Mouse (Mus musculus): ENCODE data around the gene Dlk2.

The Dlk2 gene

DNA sequence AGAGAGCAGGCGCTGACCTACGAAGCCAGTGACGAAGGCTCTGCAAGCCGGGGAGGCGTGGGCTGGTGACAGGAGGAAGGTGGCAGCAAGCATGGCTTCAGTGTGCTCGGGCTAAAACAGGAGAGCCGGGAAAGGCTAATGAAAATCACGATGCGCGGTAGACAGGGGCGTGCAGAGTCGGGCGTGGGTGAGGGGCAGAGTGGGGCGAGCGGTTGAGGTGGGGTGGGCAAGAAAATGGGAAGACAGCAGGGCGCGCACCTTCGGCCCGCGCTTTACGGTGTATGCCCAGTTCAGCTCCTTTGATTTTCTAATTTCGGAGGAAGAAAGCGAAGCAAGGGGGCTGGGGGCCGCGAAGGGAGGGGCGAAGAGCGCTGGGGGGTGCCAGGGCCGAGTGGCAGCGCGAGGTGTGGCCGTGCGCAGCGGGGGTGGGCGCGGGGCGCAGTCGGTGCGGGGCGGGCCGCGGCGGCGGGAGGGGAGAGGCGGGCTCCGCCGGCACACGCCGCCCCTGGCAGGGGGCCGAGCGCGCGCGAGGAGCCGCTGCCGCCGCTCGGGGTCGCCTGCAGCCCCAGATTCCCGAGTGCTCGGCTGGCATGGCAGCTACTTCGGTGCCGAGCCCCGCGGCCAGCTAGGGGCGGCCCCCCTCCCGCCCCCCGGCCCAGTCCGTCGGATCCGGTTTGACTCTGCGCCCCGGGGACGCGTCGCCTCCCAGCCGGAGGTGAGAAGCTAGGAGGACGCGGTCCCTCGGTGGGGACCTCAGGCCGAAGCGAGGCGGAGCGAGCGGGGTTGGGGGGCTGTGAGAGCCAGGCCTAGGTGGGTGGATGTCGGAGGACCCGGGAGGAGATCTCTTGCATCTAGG, at the start of gene Dlk2:
TSS of gene Dlk2 (plus strand) at position 58 of the 856 bp plus-strand sequence.
- DNase-seq (ENCODE audit: low read depth) = no peak

GRCm38 (mm10) chr17:46247512-46248188, 49.6 kb upstream of the Dlk2 start, which contains the start of the genes Polr1c and Yipf3:
TSS of gene Polr1c (minus strand) at chr17:46248054.
TSS of gene Yipf3 (plus strand) at chr17:46248080.
- DNase-seq (ENCODE audit: low read depth) = peak; percentile 90

DNA sequence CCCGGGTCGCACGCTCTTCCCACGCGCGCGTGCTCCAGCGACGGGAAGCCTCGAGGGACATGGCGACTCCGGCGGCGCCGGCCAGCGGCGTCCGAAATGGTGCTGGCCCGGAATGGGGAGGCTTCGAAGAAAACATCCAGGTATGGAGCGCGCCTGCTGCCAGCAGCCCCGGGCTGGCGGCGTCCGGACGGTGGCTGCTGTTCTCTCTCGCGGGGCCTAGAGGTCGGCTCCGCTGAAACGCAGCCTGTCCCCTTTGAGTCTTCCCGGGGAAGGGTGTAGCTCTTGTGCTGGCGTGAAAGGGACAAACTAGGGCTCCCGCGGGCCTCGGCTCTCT, 49.1 kb upstream of the Dlk2 start:
- no peak for DNase-seq (ENCODE audit: low read depth)

- DNase-seq (ENCODE audit: low read depth) = no peak
These were observed 46.0 kb upstream of the Dlk2 start for GRCm38 (mm10) chr17:46251174-46251573.

DNA sequence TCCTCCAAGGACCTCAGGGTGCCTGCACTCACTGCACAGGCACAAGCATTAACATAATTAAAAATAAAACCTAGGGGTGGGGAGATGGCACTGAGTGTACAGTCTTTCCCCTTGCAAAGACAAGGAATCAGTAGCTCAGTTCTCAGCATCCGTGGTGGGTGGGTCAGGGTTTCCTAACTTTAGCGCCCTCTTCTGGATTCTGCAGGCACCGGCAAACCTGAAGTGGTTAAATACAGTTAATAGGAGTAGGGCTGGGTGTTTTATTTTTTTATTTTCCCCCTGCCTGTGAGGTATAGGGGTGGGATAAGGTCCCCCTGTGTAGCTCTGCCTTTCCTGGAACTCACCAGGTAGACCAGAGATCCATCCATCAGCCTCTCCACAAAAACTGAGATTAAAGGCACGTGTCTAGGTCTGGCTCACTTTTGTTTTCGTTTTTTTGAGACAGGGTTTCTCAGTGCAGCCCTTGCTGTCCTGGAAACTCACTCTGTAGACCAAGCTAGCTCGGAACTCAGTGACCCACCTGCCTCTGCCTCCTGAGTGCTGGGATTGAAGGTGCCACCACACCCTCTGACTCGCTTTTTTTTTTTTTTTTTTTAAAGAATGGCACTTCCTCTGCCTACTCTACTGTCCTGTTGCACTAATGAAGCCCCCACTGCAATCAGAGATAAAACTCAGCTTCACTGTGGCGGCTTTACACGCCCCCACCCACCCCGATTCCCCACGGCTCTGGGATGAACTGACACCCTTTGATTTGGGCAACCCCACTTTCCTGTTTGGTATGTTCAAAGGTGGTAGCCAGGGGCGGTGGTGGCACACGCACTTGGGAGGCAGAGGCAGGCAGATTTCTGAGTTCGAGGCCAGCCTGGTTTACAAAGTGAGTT, 44.4 kb upstream of the Dlk2 start:
- peak; percentile 52 for DNase-seq (ENCODE audit: low read depth)

- peak; percentile 67 for DNase-seq (ENCODE audit: low read depth)
These were observed 43.7 kb upstream of the Dlk2 start, which contains the start of gene Lrrc73 for GRCm38 (mm10) chr17:46253452-46254084. TSS of gene Lrrc73 (plus strand) at chr17:46253531.

- no peak for DNase-seq (ENCODE audit: low read depth)
These were observed 43.1 kb upstream of the Dlk2 start for GRCm38 (mm10) chr17:46254106-46254505.

- no peak for DNase-seq (ENCODE audit: low read depth)
These were observed 42.1 kb upstream of the Dlk2 start for GRCm38 (mm10) chr17:46255147-46255546.

DNA sequence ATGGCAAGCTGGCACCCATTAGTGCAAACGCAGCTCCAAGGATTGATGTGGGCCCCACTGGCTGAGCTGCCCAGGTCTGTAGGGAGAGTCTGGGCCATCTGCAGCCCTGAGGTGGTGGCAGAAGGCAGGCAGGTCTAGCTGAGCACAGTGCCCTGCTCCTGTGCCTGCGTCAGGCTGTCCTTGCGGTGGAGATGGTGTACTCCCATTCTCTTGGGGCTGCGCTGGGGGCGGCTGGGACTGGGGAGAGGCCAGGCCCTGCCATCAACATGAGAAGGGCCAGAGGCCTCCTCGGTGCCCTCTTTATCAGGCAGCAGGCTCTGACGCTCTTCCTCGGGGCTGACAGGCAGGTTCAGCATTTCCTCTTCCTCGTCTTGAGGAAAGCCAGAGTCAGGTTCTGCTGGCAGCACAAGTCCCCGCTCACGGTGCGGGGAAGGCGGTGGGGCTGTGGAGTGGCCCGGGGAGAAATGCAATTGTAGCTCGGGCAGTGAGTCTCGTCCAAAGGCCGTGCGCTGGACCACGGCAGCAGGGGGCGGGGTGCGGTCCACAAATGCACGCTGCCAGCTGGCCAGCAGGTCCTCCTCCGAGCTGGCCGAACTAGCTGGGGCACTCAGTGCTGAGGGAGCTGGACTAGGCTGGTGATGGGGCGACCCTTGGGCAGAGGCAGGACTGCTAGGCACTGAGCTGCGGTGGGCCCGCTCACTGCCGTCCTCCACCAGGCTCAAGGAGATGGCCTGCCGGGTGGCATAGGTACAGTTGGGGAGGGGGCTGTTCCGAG, 38.8 kb upstream of the Dlk2 start:
- DNase-seq (ENCODE audit: low read depth) = no peak

DNA sequence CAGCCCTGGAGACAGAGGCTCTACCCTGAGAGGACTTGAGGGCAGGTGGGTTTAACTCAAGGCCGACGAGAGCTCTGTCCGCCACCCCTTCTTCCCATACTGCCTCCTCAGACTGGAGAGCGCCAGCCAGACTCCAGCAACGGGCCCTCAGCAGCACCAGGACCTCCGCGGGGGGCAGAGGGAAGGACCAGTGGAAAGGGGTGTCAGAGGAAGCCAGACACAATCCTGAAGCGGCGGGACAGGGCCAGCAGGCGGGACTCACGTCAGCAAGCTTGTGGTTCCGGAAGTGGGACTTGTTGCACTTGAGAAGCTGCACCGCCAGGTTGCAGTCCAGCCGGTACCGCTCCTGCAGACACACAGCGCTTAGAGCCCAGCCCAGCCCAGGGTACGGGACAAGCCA, 37.5 kb upstream of the Dlk2 start:
- no peak for DNase-seq (ENCODE audit: low read depth)

- DNase-seq (ENCODE audit: low read depth) = no peak
These were observed 35.0 kb upstream of the Dlk2 start for GRCm38 (mm10) chr17:46262201-46262694.

DNA sequence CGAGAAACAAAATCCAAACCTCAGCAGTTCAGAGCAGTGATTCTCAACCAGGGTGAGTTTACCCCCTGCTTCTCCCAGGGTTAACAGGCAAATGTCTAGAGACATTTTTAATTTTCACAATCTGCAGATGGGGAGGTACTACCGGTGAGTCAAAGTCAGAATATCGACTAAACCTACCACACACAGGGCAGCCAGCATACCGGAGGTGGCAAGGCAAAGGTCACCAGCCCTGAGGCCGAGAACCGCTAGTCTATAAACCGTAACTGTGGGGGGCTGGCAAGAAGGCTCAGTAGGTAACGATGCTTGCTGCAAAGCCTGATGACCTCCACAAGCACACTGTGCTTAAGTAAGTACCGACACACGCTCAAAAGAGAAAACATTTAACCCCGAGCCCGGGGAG, 31.7 kb upstream of the Dlk2 start:
- DNase-seq (ENCODE audit: low read depth) = no peak

GRCm38 (mm10) chr17:46265918-46266618, 31.2 kb upstream of the Dlk2 start:
- no peak for DNase-seq (ENCODE audit: low read depth)

- DNase-seq (ENCODE audit: low read depth) = no peak
These were observed 30.2 kb upstream of the Dlk2 start for GRCm38 (mm10) chr17:46266986-46267385.

GRCm38 (mm10) chr17:46267511-46267910, 29.7 kb upstream of the Dlk2 start:
- no peak for DNase-seq (ENCODE audit: low read depth)

GRCm38 (mm10) chr17:46268026-46268720, 29.0 kb upstream of the Dlk2 start:
- no peak for DNase-seq (ENCODE audit: low read depth)

GRCm38 (mm10) chr17:46269771-46270534, 27.3 kb upstream of the Dlk2 start:
- no peak for DNase-seq (ENCODE audit: low read depth)

- no peak for DNase-seq (ENCODE audit: low read depth)
These were observed 25.2 kb upstream of the Dlk2 start for GRCm38 (mm10) chr17:46272058-46272457.

DNA sequence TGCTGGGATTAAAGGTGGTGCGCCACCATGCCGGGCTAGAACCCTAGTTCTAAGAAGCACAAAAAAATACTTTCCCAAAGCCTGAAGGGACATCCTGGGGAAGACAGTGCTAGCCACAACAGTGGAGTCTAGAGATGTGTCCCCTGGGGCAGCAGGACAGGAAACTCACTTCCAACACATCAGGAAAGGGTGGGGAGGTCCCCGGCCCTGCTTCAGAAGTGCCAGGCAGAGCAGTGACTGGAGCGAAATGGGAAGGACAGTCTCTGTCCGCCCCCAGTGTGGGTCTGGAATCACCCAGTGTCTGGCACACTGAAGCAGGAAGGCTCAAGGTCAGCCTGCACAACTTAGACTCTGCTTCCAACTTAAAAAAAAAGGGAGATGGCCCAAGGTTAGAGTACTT, 24.5 kb upstream of the Dlk2 start:
- no peak for DNase-seq (ENCODE audit: low read depth)
